Mouse (Mus musculus) testis, postnatal 14 days (tissue): ENCODE measurements around the gene Dab1.

Experiments
- DNase-seq: peaks from one replicate; pipeline ENCODE4 v3.0.0; 2021; ENCODE audit warnings: low spot score

Gene Dab1

GRCm38 (mm10) chr4:104374191-104374590, 755.0 kb downstream of the Dab1 start:
- no peak for DNase-seq

GRCm38 (mm10) chr4:104384704-104385103, 765.5 kb downstream of the Dab1 start:
- no peak for DNase-seq

GRCm38 (mm10) chr4:104385272-104385671, 766.1 kb downstream of the Dab1 start:
- DNase-seq, result no peak

GRCm38 (mm10) chr4:104395515-104395914, 776.4 kb downstream of the Dab1 start:
- no peak for DNase-seq

- DNase-seq, result no peak
These were observed 776.9 kb downstream of the Dab1 start for GRCm38 (mm10) chr4:104396095-104396494.

- no peak for DNase-seq
These were observed 780.1 kb downstream of the Dab1 start for GRCm38 (mm10) chr4:104399106-104399730.

- DNase-seq, result no peak
These were observed 784.9 kb downstream of the Dab1 start for GRCm38 (mm10) chr4:104404099-104404498.

GRCm38 (mm10) chr4:104410922-104411321, 791.8 kb downstream of the Dab1 start:
- DNase-seq, result no peak

GRCm38 (mm10) chr4:104415482-104415881, 796.3 kb downstream of the Dab1 start:
- no peak for DNase-seq

GRCm38 (mm10) chr4:104418354-104418753, 799.2 kb downstream of the Dab1 start:
- no peak for DNase-seq

- DNase-seq, result no peak
These were observed 802.0 kb downstream of the Dab1 start for GRCm38 (mm10) chr4:104420983-104421680.

GRCm38 (mm10) chr4:104429127-104429526, 810.0 kb downstream of the Dab1 start:
- DNase-seq, result no peak

GRCm38 (mm10) chr4:104431231-104431855, 812.2 kb downstream of the Dab1 start:
- no peak for DNase-seq

GRCm38 (mm10) chr4:104432150-104432549, 813.0 kb downstream of the Dab1 start:
- no peak for DNase-seq

GRCm38 (mm10) chr4:104435736-104436135, 816.6 kb downstream of the Dab1 start:
- no peak for DNase-seq

- DNase-seq, result no peak
These were observed 817.3 kb downstream of the Dab1 start for GRCm38 (mm10) chr4:104436411-104436810.

- DNase-seq, result no peak
These were observed 819.6 kb downstream of the Dab1 start for GRCm38 (mm10) chr4:104438730-104439129.

- no peak for DNase-seq
These were observed 820.5 kb downstream of the Dab1 start for GRCm38 (mm10) chr4:104439641-104440040.

GRCm38 (mm10) chr4:104442925-104443747, 824.0 kb downstream of the Dab1 start:
- DNase-seq, result no peak

- DNase-seq, result no peak
These were observed 824.6 kb downstream of the Dab1 start for GRCm38 (mm10) chr4:104443775-104444174.

GRCm38 (mm10) chr4:104444985-104445384, 825.8 kb downstream of the Dab1 start:
- no peak for DNase-seq

GRCm38 (mm10) chr4:104448199-104448598, 829.0 kb downstream of the Dab1 start:
- DNase-seq, result no peak
